Mouse (Mus musculus): ENCODE measurements around the gene Fut2.

DNA sequence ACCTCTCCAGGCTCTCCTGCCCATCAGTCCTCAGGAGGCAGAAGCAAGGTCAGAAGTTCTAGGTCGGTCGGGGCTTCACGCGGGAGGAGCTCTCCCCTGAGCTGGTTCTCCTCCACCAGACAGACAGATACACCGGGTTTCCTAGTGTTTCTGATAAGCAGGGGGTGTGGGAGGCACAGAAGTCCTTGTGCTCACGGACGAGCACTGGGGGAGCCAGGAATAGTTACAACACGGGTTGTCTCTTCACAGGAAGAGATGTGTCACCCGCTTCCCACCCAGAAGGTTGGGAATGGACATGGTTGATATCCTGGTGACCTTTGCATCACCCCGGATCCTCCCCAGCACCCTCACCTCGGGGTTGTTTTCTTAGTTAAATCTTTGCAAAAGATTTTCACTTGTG is 23.6 kb upstream of the Fut2 start:
- TF ChIP-seq CTCF (conservative IDR thresholded peaks at IDR 0.05; ENCODE audit: low read length), result no peak
- no peak for TF ChIP-seq NANOG (IDR thresholded peaks at IDR 0.05; ENCODE audit: borderline replicate concordance, low read length)
